Mouse (Mus musculus): ENCODE results near the gene Mrpl23. TPM values are rescaled to one million over a fixed set of nuclear protein-coding genes. Genes with fewer than 3 reads are reported as not detected.

The Mrpl23 gene
- polyA plus RNA-seq, 1 experiment: 14.4 TPM

- DNase-seq (ENCODE audit: low read depth): no peak
These were observed 20.3 kb downstream of the Mrpl23 start for GRCm38 (mm10) chr7:142552591-142553416.

GRCm38 (mm10) chr7:142553417-142554335 is 21.2 kb downstream of the Mrpl23 start:
- DNase-seq (ENCODE audit: low read depth): no peak

- no peak for DNase-seq (ENCODE audit: low read depth)
These were observed 22.1 kb downstream of the Mrpl23 start for GRCm38 (mm10) chr7:142554625-142555024.

GRCm38 (mm10) chr7:142555366-142556088 is 23.0 kb downstream of the Mrpl23 start:
- no peak for DNase-seq (ENCODE audit: low read depth)

- no peak for DNase-seq (ENCODE audit: low read depth)
These were observed 23.6 kb downstream of the Mrpl23 start for GRCm38 (mm10) chr7:142556089-142556476.

GRCm38 (mm10) chr7:142557696-142558095 is 25.2 kb downstream of the Mrpl23 start:
- DNase-seq (ENCODE audit: low read depth): no peak

- no peak for DNase-seq (ENCODE audit: low read depth)
These were observed 26.1 kb downstream of the Mrpl23 start for GRCm38 (mm10) chr7:142558511-142559146.

- DNase-seq (ENCODE audit: low read depth): no peak
These were observed 27.2 kb downstream of the Mrpl23 start for GRCm38 (mm10) chr7:142559651-142560175.

GRCm38 (mm10) chr7:142560942-142561855 is 28.7 kb downstream of the Mrpl23 start:
- no peak for DNase-seq (ENCODE audit: low read depth)

- DNase-seq (ENCODE audit: low read depth): no peak
These were observed 29.4 kb downstream of the Mrpl23 start for GRCm38 (mm10) chr7:142561856-142562404.

GRCm38 (mm10) chr7:142563168-142563567 is 30.7 kb downstream of the Mrpl23 start:
- no peak for DNase-seq (ENCODE audit: low read depth)

- DNase-seq (ENCODE audit: low read depth): no peak
These were observed 32.6 kb downstream of the Mrpl23 start for GRCm38 (mm10) chr7:142564955-142565643.

- no peak for DNase-seq (ENCODE audit: low read depth)
These were observed 34.0 kb downstream of the Mrpl23 start for GRCm38 (mm10) chr7:142566512-142566911.

GRCm38 (mm10) chr7:142568985-142569384 is 36.5 kb downstream of the Mrpl23 start:
- no peak for DNase-seq (ENCODE audit: low read depth)

- DNase-seq (ENCODE audit: low read depth): no peak
These were observed 38.1 kb downstream of the Mrpl23 start for GRCm38 (mm10) chr7:142570565-142570964.

- no peak for DNase-seq (ENCODE audit: low read depth)
These were observed 39.2 kb downstream of the Mrpl23 start for GRCm38 (mm10) chr7:142571458-142572220.

- DNase-seq (ENCODE audit: low read depth): no peak
These were observed 39.9 kb downstream of the Mrpl23 start for GRCm38 (mm10) chr7:142572343-142572742.

GRCm38 (mm10) chr7:142572992-142573391 is 40.5 kb downstream of the Mrpl23 start:
- DNase-seq (ENCODE audit: low read depth): no peak

Measured in gonadal fat pad, adult 2 months (tissue).